Mouse (Mus musculus) hindbrain, embryonic 13.5 days (tissue): Measurements from ENCODE around the gene Blcap. TPM values are rescaled to one million over a fixed set of nuclear protein-coding genes. Genes with fewer than 3 reads are reported as not detected.

Experiments
- ATAC-seq: fragments of 200-750 bp; cut with Nextera tagmentation; 2 replicates; pipeline ENCODE4 v1.8.0; 2017; ENCODE audit warnings: moderate TSS enrichment; ENCODE audit not compliant: low FRiP score
- H3K27ac ChIP-seq: fragments of 300-500 bp; sonication (generic); 2 replicates; pipeline ENCODE4 v1.5.1; 2015; ENCODE audit warnings: inconsistent platforms, mild to moderate bottlenecking, moderate library complexity
- H3K27me3 ChIP-seq: fragments of 300-500 bp; sonication (generic); 2 replicates; pipeline ENCODE4 v1.6.1; 2015; ENCODE audit warnings: mild to moderate bottlenecking, inconsistent platforms
- H3K36me3 ChIP-seq: fragments of 300-500 bp; sonication (generic); 2 replicates; pipeline ENCODE4 v1.6.1; 2015; ENCODE audit warnings: mild to moderate bottlenecking, inconsistent platforms
- H3K4me1 ChIP-seq: fragments of 300-500 bp; sonication (generic); replicated peaks from 2 replicates; pipeline ENCODE4 v1.6.1; 2015; ENCODE audit warnings: inconsistent platforms
- H3K4me2 ChIP-seq: fragments of 300-500 bp; sonication (generic); 2 replicates; pipeline ENCODE4 v1.6.1; 2015; ENCODE audit warnings: inconsistent platforms, mild to moderate bottlenecking, moderate library complexity
- H3K4me3 ChIP-seq: fragments of 300-500 bp; sonication (generic); 2 replicates; pipeline ENCODE4 v1.5.1; 2015; ENCODE audit warnings: mild to moderate bottlenecking, inconsistent platforms
- H3K9ac ChIP-seq: fragments of 300-500 bp; sonication (generic); 2 replicates; pipeline ENCODE4 v1.6.1; 2015; ENCODE audit warnings: mild to moderate bottlenecking, inconsistent platforms
- H3K9me3 ChIP-seq: fragments of 300-500 bp; sonication (generic); 2 replicates; pipeline ENCODE4 v1.6.1; 2016; ENCODE audit warnings: inconsistent platforms
- WGBS: fragments of 180-500 bp; shearing (Covaris S2); methylation state at CpG from one replicate; pipeline ENCODE4 v1.1.7; 2015; 5-methylcytosine and 5-hydroxymethylcytosine counted together
- microRNA-seq: library from miRNA; unstranded; fragments of <30 nt; microRNA quantifications from one replicate; pipeline ENCODE4, GENCODE M21; 2016
- polyA plus RNA-seq: library from polyadenylated mRNA; unstranded; fragments of >200 nt; fragmentation: Nextera tagmentation; extraction: Ambion mirVana; gene quantifications from 2 replicates; pipeline ENCODE4 v1.2.1, GENCODE M21; 2015

The Blcap gene
- polyA plus RNA-seq, 1 experiment from 2014 or later: 219 TPM

GRCm38 (mm10) chr2:157510031-157510430 lies 61.0 kb downstream of the Blcap start:
- Histone ChIP-seq H3K4me2 (no peak overlapping the region), H3K4me1 (peaks cover 53% of the 10 kb centered on the region), H3K27me3 (no peaks in the 10 kb centered on the region), H3K4me3 (no peak overlapping the region), H3K36me3 (no peaks in the 10 kb centered on the region), H3K9me3 (no peaks in the 10 kb centered on the region), H3K27ac (no peak overlapping the region), H3K9ac (no peak overlapping the region)
- 81% methylated on average over 4 of the region's 4 CpGs for WGBS
- no peak for ATAC-seq

GRCm38 (mm10) chr2:157509182-157509581 lies 61.9 kb downstream of the Blcap start:
- 80% methylated on average over 5 of the region's 5 CpGs for WGBS
- Histone ChIP-seq H3K27me3 (no peaks in the 10 kb centered on the region), H3K4me3 (no peak overlapping the region), H3K4me1 (peaks cover 45% of the 10 kb centered on the region), H3K9ac (no peak overlapping the region), H3K4me2 (no peak overlapping the region), H3K9me3 (no peaks in the 10 kb centered on the region), H3K27ac (no peak overlapping the region), H3K36me3 (no peaks in the 10 kb centered on the region)
- ATAC-seq: no peak

- WGBS: 8% methylated on average over 14 of the region's 14 CpGs
- peaks cover 36% of the 10 kb centered on the region for H3K4me1 ChIP-seq
Observed at GRCm38 (mm10) chr2:157506779-157507178, 64.3 kb downstream of the Blcap start.

More at GRCm38 (mm10) chr2:157506779-157507178, 64.3 kb downstream of the Blcap start:
- Histone ChIP-seq H3K9ac (peak overlapping the region; percentile 49; the same call in 1 of the 2 replicates), H3K4me3 (no peak overlapping the region), H3K4me2 (peak overlapping the region; percentile 26), H3K36me3 (no peaks in the 10 kb centered on the region), H3K9me3 (no peaks in the 10 kb centered on the region), H3K27me3 (no peaks in the 10 kb centered on the region), H3K27ac (peak overlapping the region; percentile 61)
- peak; percentile 66 for ATAC-seq

Small RNA genes within 50 kb of the gene (microRNA-seq; reads per million reads assigned to microRNA genes)
- 6.0 reads per million, percentile 18 among the genes with 10 or more reads in this experiment for gene Gm23134

Other genes with a start within 250 kb of the Blcap start
- 0.48 and 1.1 TPM in 2 replicates for gene Ghrh, start 223.8 kb downstream of the Blcap start, polyA plus RNA-seq
- 91.7 and 95.8 TPM in 2 replicates for gene Manbal, start 203.7 kb downstream of the Blcap start, polyA plus RNA-seq
- 31.3 and 31.8 TPM in 2 replicates for gene Src, start 152.8 kb downstream of the Blcap start, polyA plus RNA-seq
- 6,024 and 6,534 TPM in 2 replicates for gene Nnat, start 11.2 kb downstream of the Blcap start, polyA plus RNA-seq
- 70.6 and 72.8 TPM in 2 replicates for gene Ctnnbl1, start 166.1 kb upstream of the Blcap start, polyA plus RNA-seq